Mouse (Mus musculus): Measurements from ENCODE around the gene Map7d1. TPM values are rescaled to one million over a fixed set of nuclear protein-coding genes. Genes with fewer than 3 reads are reported as not detected.
"Not testable (repeated sequence)": the region's sequence is repeated elsewhere in the genome, so short reads cannot be mapped to it uniquely, and the experiment has no call there.

Gene Map7d1
- polyA plus RNA-seq, 1 experiment from 2014 or later: 40.8 TPM

GRCm38 (mm10) chr4:126236467-126237280 lies 19.5 kb downstream of the Map7d1 start:
- peak; percentile 27; the same call in 1 of the 2 replicates for ATAC-seq (ENCODE audit: borderline replicate concordance, extremely low read depth, low FRiP score, low TSS enrichment)
- Histone ChIP-seq H3K4me1 (0 out of 2 replicates have a peak, but pooled peaks cover 3% of the 10 kb centered on the region), H3K4me2 (peak overlapping the region; percentile 54), H3K4me3 (peak overlapping the region; percentile 22), H3K9ac (0 out of 2 replicates have a peak overlapping the region, but pooled peaks have one; percentile 10), H3K36me3 (peaks cover 96% of the 10 kb centered on the region), H3K9me3 (no peaks in the 10 kb centered on the region), H3K27ac (no peak overlapping the region; the same call in 1 of the 2 replicates), H3K27me3 (no peaks in the 10 kb centered on the region)
- 46% methylated on average over 63 of the region's 63 CpGs for WGBS

- Histone ChIP-seq H3K4me1 (0 out of 2 replicates have a peak, but pooled peaks cover 3% of the 10 kb centered on the region), H3K27ac (no peak overlapping the region), H3K9ac (no peak overlapping the region), H3K4me3 (no peak overlapping the region), H3K36me3 (peaks cover 96% of the 10 kb centered on the region), H3K4me2 (no peak overlapping the region), H3K27me3 (no peaks in the 10 kb centered on the region), H3K9me3 (no peaks in the 10 kb centered on the region)
- 82% methylated on average over 10 of the region's 10 CpGs for WGBS
- no peak for ATAC-seq (ENCODE audit: borderline replicate concordance, extremely low read depth, low FRiP score, low TSS enrichment)
Observed at GRCm38 (mm10) chr4:126235191-126235590, 21.0 kb downstream of the Map7d1 start.

GRCm38 (mm10) chr4:126234496-126235175 lies 21.5 kb downstream of the Map7d1 start:
- Histone ChIP-seq H3K9me3 (no peaks in the 10 kb centered on the region), H3K4me1 (0 out of 2 replicates have a peak, but pooled peaks cover 3% of the 10 kb centered on the region), H3K4me2 (no peak overlapping the region), H3K4me3 (no peak overlapping the region), H3K9ac (no peak overlapping the region), H3K27ac (no peak overlapping the region), H3K36me3 (peaks cover 91% of the 10 kb centered on the region), H3K27me3 (no peaks in the 10 kb centered on the region)
- WGBS: 81% methylated on average over 18 of the region's 18 CpGs
- no peak for ATAC-seq (ENCODE audit: borderline replicate concordance, extremely low read depth, low FRiP score, low TSS enrichment)

- H3K4me1 ChIP-seq: 0 out of 2 replicates have a peak, but pooled peaks cover 3% of the 10 kb centered on the region
- no peak overlapping the region for H3K9ac ChIP-seq
- H3K27ac ChIP-seq: no peak overlapping the region
- no peak overlapping the region for H3K4me3 ChIP-seq
- H3K36me3 ChIP-seq: peaks cover 82% of the 10 kb centered on the region
- H3K9me3 ChIP-seq: no peaks in the 10 kb centered on the region
- ATAC-seq (ENCODE audit: borderline replicate concordance, extremely low read depth, low FRiP score, low TSS enrichment): no peak
- WGBS: 91% methylated on average over 29 of the region's 29 CpGs
- no peaks in the 10 kb centered on the region for H3K27me3 ChIP-seq
- H3K4me2 ChIP-seq: no peak overlapping the region
Observed at GRCm38 (mm10) chr4:126233676-126234308, 22.4 kb downstream of the Map7d1 start.

GRCm38 (mm10) chr4:126229900-126230299 lies 26.2 kb downstream of the Map7d1 start:
- Histone ChIP-seq H3K27me3 (no peaks in the 10 kb centered on the region), H3K9me3 (no peaks in the 10 kb centered on the region), H3K4me3 (no peak overlapping the region), H3K36me3 (peaks cover 46% of the 10 kb centered on the region), H3K4me2 (no peak overlapping the region), H3K27ac (no peak overlapping the region), H3K4me1 (0 out of 2 replicates have a peak, but pooled peaks cover 3% of the 10 kb centered on the region), H3K9ac (no peak overlapping the region)
- WGBS: 64% methylated on average over 7 of the region's 7 CpGs
- no peak for ATAC-seq (ENCODE audit: borderline replicate concordance, extremely low read depth, low FRiP score, low TSS enrichment)

- H3K9me3 ChIP-seq: no peaks in the 10 kb centered on the region
- H3K4me1 ChIP-seq: 0 out of 2 replicates have a peak, but pooled peaks cover 3% of the 10 kb centered on the region
- no peaks in the 10 kb centered on the region for H3K27me3 ChIP-seq
- no peak for ATAC-seq (ENCODE audit: borderline replicate concordance, extremely low read depth, low FRiP score, low TSS enrichment)
- no peak overlapping the region for H3K27ac ChIP-seq
- no peak overlapping the region for H3K4me2 ChIP-seq
- no peak overlapping the region for H3K9ac ChIP-seq
- 21% methylated on average over 5 of the region's 5 CpGs for WGBS
- no peak overlapping the region for H3K4me3 ChIP-seq
- H3K36me3 ChIP-seq: peaks cover 29% of the 10 kb centered on the region
Observed at GRCm38 (mm10) chr4:126228144-126228543, 28.0 kb downstream of the Map7d1 start.

- peak overlapping the region; percentile 27 for H3K4me3 ChIP-seq
- H3K9ac ChIP-seq: 0 out of 2 replicates have a peak overlapping the region, but pooled peaks have one; percentile 8
- peaks cover 20% of the 10 kb centered on the region for H3K36me3 ChIP-seq
- 0 out of 2 replicates have a peak, but pooled peaks cover 3% of the 10 kb centered on the region for H3K4me1 ChIP-seq
- H3K9me3 ChIP-seq: no peaks in the 10 kb centered on the region
- 6% methylated on average over 18 of the region's 18 CpGs for WGBS
- H3K27me3 ChIP-seq: no peaks in the 10 kb centered on the region
- H3K27ac ChIP-seq: peak overlapping the region; percentile 64
- peak; percentile 82 for ATAC-seq (ENCODE audit: borderline replicate concordance, extremely low read depth, low FRiP score, low TSS enrichment)
- H3K4me2 ChIP-seq: peak overlapping the region; percentile 59
Observed at GRCm38 (mm10) chr4:126227077-126227761, 28.9 kb downstream of the Map7d1 start.

- Histone ChIP-seq H3K4me2 (peak overlapping the region; percentile 59), H3K4me1 (0 out of 2 replicates have a peak, but pooled peaks cover 3% of the 10 kb centered on the region), H3K27me3 (no peaks in the 10 kb centered on the region), H3K4me3 (no peak overlapping the region), H3K9ac (no peak overlapping the region), H3K36me3 (peaks cover 14% of the 10 kb centered on the region), H3K27ac (no peak overlapping the region), H3K9me3 (no peaks in the 10 kb centered on the region)
- no peak for ATAC-seq (ENCODE audit: borderline replicate concordance, extremely low read depth, low FRiP score, low TSS enrichment)
- WGBS: 52% methylated on average over 12 of the region's 12 CpGs
Observed at GRCm38 (mm10) chr4:126226640-126227039, 29.5 kb downstream of the Map7d1 start.

- no peak for ATAC-seq (ENCODE audit: borderline replicate concordance, extremely low read depth, low FRiP score, low TSS enrichment)
- H3K9ac ChIP-seq: no peak overlapping the region
- no peaks in the 10 kb centered on the region for H3K36me3 ChIP-seq
- H3K27me3 ChIP-seq: no peaks in the 10 kb centered on the region
- no peak overlapping the region for H3K27ac ChIP-seq
- 81% methylated on average over 11 of the region's 11 CpGs for WGBS
- no peak overlapping the region for H3K4me3 ChIP-seq
- no peaks in the 10 kb centered on the region for H3K9me3 ChIP-seq
- no peaks in the 10 kb centered on the region for H3K4me1 ChIP-seq
- no peak overlapping the region for H3K4me2 ChIP-seq
Observed at GRCm38 (mm10) chr4:126222631-126223030, 33.5 kb downstream of the Map7d1 start.

GRCm38 (mm10) chr4:126220045-126220444 lies 36.1 kb downstream of the Map7d1 start:
- 89% methylated on average over 10 of the region's 10 CpGs for WGBS
- no peaks in the 10 kb centered on the region for H3K27me3 ChIP-seq
- no peak overlapping the region for H3K27ac ChIP-seq
- H3K4me2 ChIP-seq: no peak overlapping the region
- no peaks in the 10 kb centered on the region for H3K9me3 ChIP-seq
- no peak overlapping the region for H3K4me3 ChIP-seq
- H3K36me3 ChIP-seq: no peaks in the 10 kb centered on the region
- H3K9ac ChIP-seq: no peak overlapping the region
- ATAC-seq (ENCODE audit: borderline replicate concordance, extremely low read depth, low FRiP score, low TSS enrichment): no peak
- H3K4me1 ChIP-seq: no peaks in the 10 kb centered on the region

GRCm38 (mm10) chr4:126219540-126219939 lies 36.6 kb downstream of the Map7d1 start:
- not testable (repeated sequence) for H3K9me3 ChIP-seq; H3K4me3 ChIP-seq; H3K36me3 ChIP-seq; H3K4me1 ChIP-seq; H3K27ac ChIP-seq; H3K9ac ChIP-seq; ATAC-seq (ENCODE audit: borderline replicate concordance, extremely low read depth, low FRiP score, low TSS enrichment); H3K27me3 ChIP-seq; H3K4me2 ChIP-seq
- WGBS: 71% methylated on average over 3 of the region's 3 CpGs

All from lung, embryonic 15.5 days (tissue).